Mouse (Mus musculus) C2C12 (cell line): ENCODE results near the gene Rps26. TPM values are rescaled to one million over a fixed set of nuclear protein-coding genes. Genes with fewer than 3 reads are reported as not detected.
A peak's percentile ranks its signal among the peaks of the same experiment; 100 is the strongest.

Experiments
- H3K27me3 ChIP-seq: one replicate; pipeline ENCODE4 v1.6.1; 2011; ENCODE audit not compliant: control insufficient read depth, insufficient read depth, insufficient read length
- H3K36me3 ChIP-seq: one replicate; pipeline ENCODE4 v1.6.1; 2011; ENCODE audit not compliant: control insufficient read depth, insufficient read depth
- H3K4me3 ChIP-seq: one replicate; pipeline ENCODE4 v1.5.1; 2011; ENCODE audit warnings: mild to moderate bottlenecking, control low read depth; ENCODE audit not compliant: poor library complexity, insufficient read depth, severe bottlenecking
- H3K79me2 ChIP-seq: one replicate; pipeline ENCODE4 v1.6.1; 2011; ENCODE audit not compliant: control insufficient read depth, insufficient read depth
- H3K79me3 ChIP-seq: one replicate; pipeline ENCODE4 v1.6.1; 2011; ENCODE audit warnings: low read depth, control low read depth
- H3ac ChIP-seq: one replicate; pipeline ENCODE3; 2011; ENCODE audit warnings: low read depth; ENCODE audit not compliant: control insufficient read depth, insufficient read length
- CEBPB ChIP-seq: IDR thresholded peaks from one replicate; pipeline ENCODE4 v1.6.1; 2011; ENCODE audit warnings: low read depth, mild to moderate bottlenecking, control low read depth, moderate library complexity
- CTCF ChIP-seq: IDR thresholded peaks from one replicate; pipeline ENCODE4 v1.5.1; 2011; ENCODE audit not compliant: control insufficient read depth, insufficient read depth, insufficient read length
- FOSL1 ChIP-seq: IDR thresholded peaks from one replicate; pipeline ENCODE4 v1.8.0; 2011; ENCODE audit warnings: mild to moderate bottlenecking, low read length; ENCODE audit not compliant: poor library complexity, insufficient read depth, severe bottlenecking
- MAX ChIP-seq: IDR thresholded peaks from one replicate; pipeline ENCODE4 v1.6.1; 2011; ENCODE audit warnings: mild to moderate bottlenecking, control low read depth
- MYOD1 ChIP-seq: IDR thresholded peaks from one replicate; pipeline ENCODE4 v1.6.1; 2011; ENCODE audit warnings: low read depth; ENCODE audit not compliant: control insufficient read depth, insufficient read length
- MYOG ChIP-seq: IDR thresholded peaks from one replicate; pipeline ENCODE4 v1.6.1; 2011; ENCODE audit not compliant: control insufficient read depth, insufficient read length; ENCODE audit errors: extremely low read depth
- USF1 ChIP-seq: IDR thresholded peaks from one replicate; pipeline ENCODE4 v1.6.1; 2011; ENCODE audit warnings: low read depth, mild to moderate bottlenecking, control low read depth, moderate library complexity
- long read RNA-seq, 2 experiments: library from polyadenylated mRNA; unstranded; transcript quantifications; one replicate each; pipeline ENCODE4 v2.0.0; 2019 to 2020
- polyA plus RNA-seq: library from polyadenylated mRNA; unstranded; fragments of >200 nt; fragmentation: generic; extraction: Trizol; gene quantifications from one replicate; pipeline ENCODE4 v1.2.1, GENCODE M21; 2012; ENCODE audit warnings: missing spikeins

Rps26 gene
- polyA plus RNA-seq = 2,179 TPM
- long read RNA-seq, experiment 1, transcript Rps26-201 (4 exons, 681 nt) = major isoform, 1,531 of 1,576 reads
- long read RNA-seq, experiment 1, transcript Rps26-202 (3 exons, 596 nt) = minor isoform, 35 of 1,576 reads
- long read RNA-seq, experiment 1, partial matches to known transcripts = 0 of 1,576 reads
- long read RNA-seq, experiment 1, other reads (novel, unspliced or antisense) = 10 of 1,576 reads
- long read RNA-seq, experiment 2, transcript Rps26-201 (4 exons, 681 nt) = major isoform, 803 of 804 reads
- long read RNA-seq, experiment 2, partial matches to known transcripts = 0 of 804 reads
- long read RNA-seq, experiment 2, other reads (novel, unspliced or antisense) = 1 of 804 reads

DNA sequence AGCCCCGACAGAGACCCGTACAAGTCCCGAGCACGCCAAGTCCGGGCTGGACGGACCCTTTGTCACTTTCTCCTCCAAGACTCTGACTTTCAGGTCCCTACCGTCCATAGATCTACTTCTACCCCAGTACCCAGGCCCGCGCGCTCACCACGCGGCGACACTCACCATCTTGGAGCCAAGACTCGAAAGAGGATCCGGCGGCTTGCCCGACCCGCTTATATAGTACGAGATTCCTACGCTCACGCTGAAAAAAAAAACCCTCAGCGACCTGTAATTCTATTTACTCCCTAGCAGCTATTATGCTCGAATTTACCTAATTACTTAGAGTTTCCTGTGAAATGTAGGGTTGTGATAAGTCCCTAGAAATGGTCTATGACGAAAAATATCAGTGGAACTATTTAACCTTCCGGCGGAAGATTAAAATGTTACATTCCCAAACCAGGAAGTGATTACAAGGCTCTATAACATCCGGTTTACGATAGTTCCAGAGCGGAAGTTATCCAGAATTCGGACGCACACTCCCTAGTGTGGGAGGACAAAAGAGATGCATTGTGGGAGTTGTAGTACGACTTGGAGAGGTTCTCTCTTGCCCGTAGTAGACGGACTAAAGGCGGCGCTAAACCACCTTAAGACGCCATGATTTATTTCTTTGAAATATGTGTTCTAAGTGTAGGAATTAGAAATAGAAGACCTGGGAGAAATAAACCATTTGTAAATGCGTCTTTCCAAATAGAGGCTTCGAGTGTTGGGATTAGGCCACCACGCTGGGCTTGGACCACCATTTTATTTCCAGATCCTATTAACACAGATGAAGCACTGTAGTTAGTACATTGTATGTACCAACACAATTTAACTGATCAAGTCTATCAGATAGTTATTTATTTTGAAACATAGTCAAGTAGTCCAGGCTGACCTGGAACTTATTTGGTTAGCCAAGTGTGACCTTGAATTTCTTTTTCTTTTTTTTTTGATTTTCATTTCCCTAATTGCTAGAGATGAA lies at the start of gene Rps26:
Gene Rps26 (minus strand): TSS at position 437 of the 1,000 bp plus-strand sequence.
- TF ChIP-seq USF1 (no peak), MYOG (no peak), CEBPB (no peak), MYOD1 (no peak), FOSL1 (no peak), CTCF (no peak), MAX (peak; percentile 64)
- H3ac ChIP-seq = peak within 1 kb of the TSS; percentile 96
- peaks cover 16% of the 10 kb centered on the region for H3K79me3 ChIP-seq
- H3K79me2 ChIP-seq = peaks cover 23% of the 10 kb centered on the region
- peak within 1 kb of the TSS; percentile 98 for H3K4me3 ChIP-seq
- H3K36me3 ChIP-seq = peaks cover 24% of the 10 kb centered on the region
- peaks cover 5% of the 10 kb centered on the region for H3K27me3 ChIP-seq

DNA sequence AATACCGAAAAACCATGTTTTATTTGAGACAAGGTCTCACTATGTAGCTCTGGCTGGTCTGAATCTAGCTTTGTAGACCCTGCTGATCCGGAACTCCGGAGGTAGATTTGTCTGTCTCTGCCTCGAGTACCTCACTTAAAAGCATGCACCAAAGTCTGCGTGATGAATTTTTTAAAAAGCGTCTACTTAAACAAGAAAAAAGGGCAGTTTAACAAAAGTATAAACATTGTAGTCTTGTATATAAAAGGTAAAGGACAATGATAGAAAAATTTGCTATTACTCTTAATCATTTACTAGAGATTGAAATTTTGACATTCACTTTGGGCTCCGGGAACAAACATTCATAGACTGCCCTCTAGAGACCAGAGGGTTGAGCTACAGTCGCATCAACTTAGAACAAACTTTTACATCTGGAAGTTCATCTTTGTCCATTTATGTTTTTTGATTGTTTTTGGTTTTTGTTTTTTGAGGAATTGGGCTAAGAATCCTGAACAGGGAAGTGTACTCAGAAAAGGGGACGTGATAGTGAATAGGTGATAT lies 48.0 kb upstream of the Rps26 start:
- Histone ChIP-seq H3K79me3 (no peaks in the 10 kb centered on the region), H3K79me2 (no peaks in the 10 kb centered on the region), H3ac (no peak overlapping the region), H3K36me3 (peaks cover under 1% of the 10 kb centered on the region), H3K27me3 (no peaks in the 10 kb centered on the region), H3K4me3 (peak overlapping the region; percentile 42)
- TF ChIP-seq MYOD1 = no peak
- no peak for TF ChIP-seq CTCF
- no peak for TF ChIP-seq USF1
- no peak for TF ChIP-seq MAX
- no peak for TF ChIP-seq CEBPB
- TF ChIP-seq FOSL1 = no peak

DNA sequence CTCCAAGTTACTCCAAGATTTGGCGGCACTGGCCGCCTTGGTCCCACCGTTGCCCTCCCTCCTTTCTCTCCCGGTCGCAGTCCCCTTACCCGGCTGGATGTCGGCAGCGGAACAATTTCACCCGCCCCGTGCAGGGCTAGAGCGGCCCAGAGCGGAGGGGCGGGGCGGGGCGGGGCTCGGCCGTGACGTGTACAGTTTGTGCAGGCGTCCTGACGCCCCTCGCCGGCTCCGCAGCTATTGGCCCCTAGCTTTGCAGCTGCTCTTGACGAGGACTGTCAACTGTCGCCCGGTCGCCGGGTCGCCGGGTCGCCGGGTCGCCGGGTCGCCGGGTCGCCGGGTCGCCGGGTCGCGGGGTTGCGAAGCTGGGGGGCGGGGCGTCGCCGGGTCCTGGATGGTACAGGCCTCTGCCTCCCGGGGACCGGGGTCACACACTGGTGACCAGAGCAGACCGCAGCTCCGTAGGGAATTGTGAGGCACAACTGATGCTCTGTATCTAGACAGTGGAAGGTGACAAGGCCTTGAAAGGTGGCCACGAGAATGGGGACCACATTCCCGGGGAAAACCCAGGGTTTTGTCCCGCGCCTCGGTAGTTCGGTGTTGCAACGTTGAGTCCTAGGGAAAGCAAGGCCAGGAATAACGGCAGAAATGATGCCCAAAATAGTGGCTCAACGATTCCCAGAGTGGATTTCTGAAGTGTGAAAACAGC lies 47.4 kb upstream of the Rps26 start, which contains the start of gene Suox:
Gene Suox (minus strand): TSS at position 311 of the 706 bp plus-strand sequence.
- H3ac ChIP-seq = peak within 1 kb of the TSS; percentile 70
- no peaks in the 10 kb centered on the region for H3K79me2 ChIP-seq
- H3K4me3 ChIP-seq = peak within 1 kb of the TSS; percentile 42
- no peak for TF ChIP-seq CEBPB
- no peak for TF ChIP-seq CTCF
- no peak for TF ChIP-seq MAX
- no peak for TF ChIP-seq MYOD1
- TF ChIP-seq FOSL1 = no peak
- TF ChIP-seq MYOG = no peak
- TF ChIP-seq USF1 = no peak
- no peaks in the 10 kb centered on the region for H3K27me3 ChIP-seq
- H3K36me3 ChIP-seq = no peaks in the 10 kb centered on the region
- no peaks in the 10 kb centered on the region for H3K79me3 ChIP-seq

DNA sequence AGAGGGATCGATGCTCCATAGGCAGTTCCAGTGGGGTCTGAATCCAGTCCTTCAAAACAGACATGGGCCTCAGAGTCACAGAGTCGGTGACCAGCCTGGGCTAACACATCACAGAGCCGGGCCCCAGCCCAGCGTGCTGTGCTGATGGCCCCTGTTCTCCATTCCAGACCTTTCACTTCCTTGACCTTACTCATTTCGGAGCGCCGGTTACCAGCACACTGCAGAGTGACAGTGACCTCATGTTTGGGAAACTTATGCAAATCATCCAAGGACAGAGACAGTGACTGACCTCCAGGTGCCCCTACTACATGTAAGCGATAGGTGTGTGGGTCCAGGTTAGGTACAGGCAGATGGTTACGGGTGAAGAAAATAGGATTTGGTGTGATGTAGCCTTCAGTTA lies 44.6 kb upstream of the Rps26 start:
- no peaks in the 10 kb centered on the region for H3K27me3 ChIP-seq
- H3K36me3 ChIP-seq = no peaks in the 10 kb centered on the region
- TF ChIP-seq CTCF (no peak), MAX (no peak), MYOG (no peak), FOSL1 (no peak), CEBPB (no peak)
- H3K4me3 ChIP-seq = no peak overlapping the region
- H3ac ChIP-seq = no peak overlapping the region
- no peaks in the 10 kb centered on the region for H3K79me2 ChIP-seq
- H3K79me3 ChIP-seq = no peaks in the 10 kb centered on the region
